Mouse (Mus musculus): ENCODE measurements around the gene Dok5. TPM values are rescaled to one million over a fixed set of nuclear protein-coding genes. Genes with fewer than 3 reads are reported as not detected.

Dok5 gene
- polyA plus RNA-seq, 1 experiment from 2014 or later: 76.7 TPM

DNA sequence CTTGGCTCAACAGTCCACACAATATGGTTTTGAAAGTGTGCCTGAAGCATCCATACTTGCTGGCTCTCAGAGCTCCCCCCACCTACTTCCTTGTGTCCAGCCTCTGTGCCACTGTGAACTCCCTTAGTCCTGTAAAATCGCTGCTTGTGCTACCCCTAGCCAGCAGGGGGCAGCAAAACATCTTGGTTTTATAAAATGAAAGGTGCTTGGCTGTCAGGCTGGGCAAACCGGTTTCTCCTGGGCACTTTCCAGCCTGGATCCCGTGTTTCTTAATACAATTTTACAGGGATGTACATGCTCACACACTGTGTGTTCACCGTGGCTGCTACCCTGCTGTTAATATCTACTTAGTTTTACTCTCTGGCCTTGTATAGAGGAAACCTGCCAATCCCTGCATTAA lies 145.9 kb downstream of the Dok5 start:
- no peak overlapping the region for H3K4me3 ChIP-seq
- ATAC-seq (replicated peaks): peak; percentile 79
- H3K9ac ChIP-seq (replicated peaks): no peak overlapping the region
- WGBS: under 1% methylated on average over 4 of the region's 4 CpGs
- H3K4me2 ChIP-seq (replicated peaks): no peak overlapping the region
- H3K27me3 ChIP-seq: no peaks in the 10 kb centered on the region
- no peak overlapping the region for H3K27ac ChIP-seq (replicated peaks)
- no peaks in the 10 kb centered on the region for H3K36me3 ChIP-seq
- no peaks in the 10 kb centered on the region for H3K9me3 ChIP-seq
- peaks cover 7% of the 10 kb centered on the region for H3K4me1 ChIP-seq

DNA sequence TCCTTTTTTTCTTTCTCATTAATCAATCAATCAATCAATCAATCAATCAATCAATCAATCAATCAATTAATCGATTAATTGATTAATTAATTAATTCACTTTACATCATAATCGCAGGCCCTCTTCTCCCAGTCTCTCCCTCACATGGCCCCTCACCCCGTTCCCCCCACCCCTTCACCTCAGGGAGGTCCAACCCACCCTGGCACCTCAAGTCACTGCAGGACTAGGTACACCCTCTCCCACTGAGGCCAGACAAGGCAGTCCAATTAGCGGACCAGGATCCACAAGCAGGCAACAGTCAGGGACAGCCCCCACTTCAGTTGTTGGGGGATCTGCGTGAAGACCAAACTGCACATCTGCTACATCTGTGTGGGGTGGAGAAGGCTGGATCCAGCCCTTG lies 146.3 kb downstream of the Dok5 start:
- no peaks in the 10 kb centered on the region for H3K27me3 ChIP-seq
- 60% methylated on average over 5 of the region's 5 CpGs for WGBS
- H3K4me2 ChIP-seq (replicated peaks): no peak overlapping the region
- H3K9ac ChIP-seq (replicated peaks): no peak overlapping the region
- no peak overlapping the region for H3K4me3 ChIP-seq
- H3K9me3 ChIP-seq: no peaks in the 10 kb centered on the region
- H3K36me3 ChIP-seq: no peaks in the 10 kb centered on the region
- peaks cover 7% of the 10 kb centered on the region for H3K4me1 ChIP-seq
- no peak overlapping the region for H3K27ac ChIP-seq (replicated peaks)
- 0 out of 2 replicates have a peak, but pooled peaks have one; percentile 36 for ATAC-seq (replicated peaks)

DNA sequence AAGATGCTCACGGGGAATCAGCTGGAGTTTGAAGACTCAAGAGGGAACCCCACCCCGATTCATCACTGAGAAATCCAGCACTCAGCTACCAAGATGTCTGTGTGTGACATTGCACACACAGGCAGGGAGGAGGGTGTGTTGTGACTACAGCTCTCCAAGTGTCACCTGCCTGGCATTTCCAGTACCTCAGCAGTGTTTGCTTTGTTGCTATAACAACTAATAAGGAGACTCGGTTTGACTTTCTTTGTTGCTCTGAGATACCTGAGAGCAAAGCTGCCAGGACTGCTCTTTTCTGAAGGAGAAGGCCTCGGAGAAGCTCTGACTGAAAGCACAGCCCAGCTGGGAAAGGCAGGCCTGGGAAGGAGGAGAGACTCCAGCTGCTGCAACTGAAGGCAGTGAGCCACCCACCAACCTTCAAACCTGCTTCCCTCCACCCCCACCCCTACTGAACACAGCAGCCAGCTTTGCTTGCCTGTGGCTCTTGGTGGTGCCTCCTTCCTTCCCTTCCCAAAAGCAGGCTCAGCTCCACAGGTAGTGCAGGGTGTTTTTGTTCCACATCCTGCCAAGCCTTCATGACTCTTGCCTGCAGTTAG lies 152.7 kb downstream of the Dok5 start:
- Histone ChIP-seq H3K4me1 (no peaks in the 10 kb centered on the region), H3K27ac (replicated peaks) (no peak overlapping the region), H3K36me3 (no peaks in the 10 kb centered on the region), H3K4me2 (replicated peaks) (no peak overlapping the region), H3K4me3 (no peak overlapping the region), H3K9ac (replicated peaks) (no peak overlapping the region), H3K27me3 (no peaks in the 10 kb centered on the region), H3K9me3 (no peaks in the 10 kb centered on the region)
- 51% methylated on average over 4 of the region's 4 CpGs for WGBS
- no peak for ATAC-seq (replicated peaks)

DNA sequence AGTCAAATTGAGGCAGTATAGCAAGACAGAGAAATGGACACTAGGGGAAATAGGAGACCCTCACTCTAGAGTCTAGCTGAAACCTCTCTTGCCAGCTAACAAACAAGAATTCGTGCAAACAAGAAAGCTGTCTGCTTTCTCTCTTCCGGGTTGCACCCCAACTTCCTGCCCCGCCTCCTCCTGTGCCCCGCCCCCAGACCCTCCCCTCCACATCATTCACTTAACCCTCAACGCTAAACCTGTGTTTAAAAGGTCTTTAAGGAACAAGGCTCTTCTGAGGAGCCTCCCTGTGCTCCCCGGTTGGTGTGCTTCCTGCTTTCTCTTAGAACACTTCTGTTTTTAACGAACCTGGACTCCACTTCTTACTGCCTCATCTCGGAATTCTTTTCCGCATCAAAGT lies 156.4 kb downstream of the Dok5 start:
- no peaks in the 10 kb centered on the region for H3K9me3 ChIP-seq
- no peaks in the 10 kb centered on the region for H3K36me3 ChIP-seq
- H3K27me3 ChIP-seq: no peaks in the 10 kb centered on the region
- 57% methylated on average over 9 of the region's 9 CpGs for WGBS
- no peak overlapping the region for H3K4me3 ChIP-seq
- no peaks in the 10 kb centered on the region for H3K4me1 ChIP-seq
- H3K9ac ChIP-seq (replicated peaks): no peak overlapping the region
- H3K27ac ChIP-seq (replicated peaks): no peak overlapping the region
- no peak for ATAC-seq (replicated peaks)
- no peak overlapping the region for H3K4me2 ChIP-seq (replicated peaks)

DNA sequence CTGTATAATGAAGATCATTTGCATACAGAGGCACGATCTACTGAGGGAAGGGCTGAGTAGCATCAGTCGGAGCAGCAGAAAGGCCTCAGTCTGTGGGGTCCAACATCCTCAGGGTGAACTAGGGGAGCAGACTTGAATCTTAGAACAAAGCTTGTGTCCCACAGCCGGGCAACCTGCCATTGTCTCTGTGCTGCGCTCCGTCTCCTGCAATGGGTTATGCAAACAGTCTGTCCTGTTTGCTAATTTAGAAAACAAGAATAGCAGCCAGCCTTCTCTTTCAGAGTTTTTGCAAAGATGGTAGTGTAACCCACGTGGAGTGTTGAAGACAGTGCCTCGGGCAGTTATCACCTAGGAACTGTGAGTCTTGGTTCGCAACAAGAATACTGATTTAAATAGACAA lies 163.5 kb downstream of the Dok5 start:
- H3K9ac ChIP-seq (replicated peaks): no peak overlapping the region
- no peak overlapping the region for H3K27ac ChIP-seq (replicated peaks)
- no peaks in the 10 kb centered on the region for H3K9me3 ChIP-seq
- H3K4me2 ChIP-seq (replicated peaks): no peak overlapping the region
- H3K27me3 ChIP-seq: no peaks in the 10 kb centered on the region
- no peak overlapping the region for H3K4me3 ChIP-seq
- WGBS: 43% methylated on average over 8 of the region's 8 CpGs
- H3K36me3 ChIP-seq: no peaks in the 10 kb centered on the region
- peaks cover 3% of the 10 kb centered on the region; the same call in 1 of the 2 replicates for H3K4me1 ChIP-seq
- no peak for ATAC-seq (replicated peaks)

DNA sequence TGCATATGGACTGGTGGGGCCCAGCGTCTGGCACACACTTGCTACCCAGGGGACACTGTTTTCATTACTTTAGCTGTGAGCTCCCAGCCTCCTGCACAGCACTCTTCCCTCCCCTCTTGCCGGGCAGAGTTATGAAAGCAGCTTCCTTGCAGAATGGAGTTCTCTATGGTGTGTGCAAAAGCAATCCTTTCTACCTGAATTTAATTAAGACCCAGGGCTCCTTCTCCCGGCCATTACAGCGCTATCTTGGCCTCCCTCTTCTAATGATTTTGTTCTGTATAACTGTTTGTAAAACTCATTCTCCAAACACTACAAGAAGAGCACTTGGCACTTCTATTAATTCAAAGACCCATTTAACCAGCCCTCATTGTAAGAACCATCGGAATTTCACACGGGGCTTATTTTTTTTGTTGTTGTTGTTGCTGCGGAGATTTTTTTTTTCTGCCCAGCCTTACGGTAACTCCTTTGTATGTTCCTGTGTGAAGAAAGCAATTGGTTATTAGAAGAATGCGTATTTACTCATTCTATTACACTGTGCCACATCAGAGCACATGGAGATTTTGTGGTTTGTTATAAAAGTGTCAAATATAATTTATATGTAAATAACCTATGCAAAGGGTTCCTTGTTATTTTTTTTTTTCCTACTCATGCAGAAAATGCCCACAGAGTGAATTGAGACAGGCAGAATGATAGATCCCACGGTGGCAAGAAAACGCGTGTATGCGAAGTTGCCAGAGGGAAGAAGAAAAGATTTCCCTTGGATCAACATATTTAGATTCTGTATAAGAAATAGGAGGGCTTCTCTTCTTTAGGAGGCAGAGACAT lies 170.8 kb downstream of the Dok5 start:
- Histone ChIP-seq H3K4me1 (peaks cover 12% of the 10 kb centered on the region), H3K4me2 (replicated peaks) (peak overlapping the region; percentile 19), H3K36me3 (no peaks in the 10 kb centered on the region), H3K27me3 (no peaks in the 10 kb centered on the region), H3K27ac (replicated peaks) (peak overlapping the region; percentile 68), H3K4me3 (no peak overlapping the region), H3K9ac (replicated peaks) (no peak overlapping the region), H3K9me3 (no peaks in the 10 kb centered on the region)
- 2% methylated on average over 13 of the region's 13 CpGs for WGBS
- peak; percentile 80 for ATAC-seq (replicated peaks)

DNA sequence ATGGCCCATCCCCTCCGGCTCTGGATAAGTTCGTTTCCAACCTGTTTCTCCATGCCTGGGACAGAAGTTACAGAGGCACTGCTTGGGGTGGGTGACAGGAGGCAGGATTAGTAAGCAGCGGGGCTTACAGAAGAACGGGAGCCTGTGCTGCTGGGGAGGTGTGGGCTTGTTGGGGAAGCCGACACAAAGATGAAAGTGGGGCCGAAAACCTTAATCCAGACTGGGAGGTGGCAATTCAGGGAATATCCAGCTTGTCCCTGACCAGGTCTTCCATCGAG lies 171.4 kb downstream of the Dok5 start:
- no peaks in the 10 kb centered on the region for H3K9me3 ChIP-seq
- H3K36me3 ChIP-seq: no peaks in the 10 kb centered on the region
- peaks cover 12% of the 10 kb centered on the region for H3K4me1 ChIP-seq
- peak overlapping the region; percentile 68 for H3K27ac ChIP-seq (replicated peaks)
- H3K27me3 ChIP-seq: no peaks in the 10 kb centered on the region
- no peak overlapping the region for H3K4me3 ChIP-seq
- no peak overlapping the region for H3K4me2 ChIP-seq (replicated peaks)
- ATAC-seq (replicated peaks): peak; percentile 58; the same call in 1 of the 2 replicates
- 5% methylated on average over 7 of the region's 7 CpGs for WGBS
- no peak overlapping the region for H3K9ac ChIP-seq (replicated peaks)

DNA sequence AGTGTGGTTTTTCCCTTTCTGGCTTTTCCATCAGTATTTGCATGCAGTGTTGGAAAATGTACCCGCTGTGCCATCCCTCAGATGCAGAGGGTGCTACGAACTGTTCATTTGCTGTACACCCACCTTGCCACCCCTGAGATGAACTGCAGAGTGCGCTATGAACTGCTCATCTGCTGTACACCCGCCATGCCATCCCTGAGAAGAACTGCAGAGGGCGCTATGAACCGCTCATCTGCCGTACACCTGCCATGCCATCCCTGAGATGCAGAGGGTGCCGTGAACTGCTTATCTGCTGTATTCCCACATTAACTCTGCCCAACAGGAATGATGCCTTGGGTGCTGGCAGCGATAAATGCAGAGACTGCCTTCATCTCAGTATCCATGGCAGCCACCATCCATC lies 171.8 kb downstream of the Dok5 start:
- no peak for ATAC-seq (replicated peaks)
- Histone ChIP-seq H3K4me3 (no peak overlapping the region), H3K9ac (replicated peaks) (no peak overlapping the region), H3K4me1 (peaks cover 12% of the 10 kb centered on the region), H3K27ac (replicated peaks) (peak overlapping the region; percentile 68), H3K4me2 (replicated peaks) (no peak overlapping the region), H3K36me3 (no peaks in the 10 kb centered on the region), H3K9me3 (no peaks in the 10 kb centered on the region), H3K27me3 (no peaks in the 10 kb centered on the region)
- 96% methylated on average over 9 of the region's 9 CpGs for WGBS

DNA sequence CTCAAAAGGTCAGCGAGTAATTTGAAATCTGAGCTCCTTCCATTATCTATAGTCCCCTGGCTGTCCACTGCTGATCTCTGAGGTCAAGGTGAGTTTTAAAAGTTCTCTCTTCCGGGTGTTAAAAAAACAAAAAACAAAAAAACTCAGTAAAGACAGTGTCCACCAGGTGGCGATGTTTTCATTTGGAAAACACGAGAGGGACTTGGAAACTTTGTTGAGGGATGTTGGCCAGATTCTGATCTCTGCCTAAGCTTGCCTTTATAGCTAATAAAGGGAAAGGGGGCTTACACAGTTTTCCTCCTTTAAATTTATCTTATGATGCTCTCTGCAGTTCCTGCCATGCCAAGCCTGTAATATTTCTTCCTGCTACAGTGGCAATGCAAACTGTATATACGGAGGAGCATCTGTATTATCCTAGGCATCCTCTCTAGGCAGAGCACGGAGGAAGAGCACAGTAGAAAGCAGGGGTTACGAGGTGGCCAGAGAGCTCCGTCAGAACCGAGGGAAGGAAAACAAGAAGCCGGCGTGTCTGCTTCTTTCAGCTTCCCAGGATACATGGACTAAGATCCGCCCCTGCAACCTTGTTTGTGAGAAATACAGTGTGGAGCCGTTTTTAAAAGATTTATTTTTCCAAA lies 181.1 kb downstream of the Dok5 start:
- Histone ChIP-seq H3K4me2 (replicated peaks) (no peak overlapping the region), H3K9me3 (no peaks in the 10 kb centered on the region), H3K36me3 (no peaks in the 10 kb centered on the region), H3K9ac (replicated peaks) (no peak overlapping the region), H3K4me3 (no peak overlapping the region), H3K27me3 (no peaks in the 10 kb centered on the region), H3K27ac (replicated peaks) (no peak overlapping the region), H3K4me1 (peaks cover 13% of the 10 kb centered on the region)
- ATAC-seq (replicated peaks): peak; percentile 46; the same call in 1 of the 2 replicates
- 46% methylated on average over 13 of the region's 13 CpGs for WGBS

DNA sequence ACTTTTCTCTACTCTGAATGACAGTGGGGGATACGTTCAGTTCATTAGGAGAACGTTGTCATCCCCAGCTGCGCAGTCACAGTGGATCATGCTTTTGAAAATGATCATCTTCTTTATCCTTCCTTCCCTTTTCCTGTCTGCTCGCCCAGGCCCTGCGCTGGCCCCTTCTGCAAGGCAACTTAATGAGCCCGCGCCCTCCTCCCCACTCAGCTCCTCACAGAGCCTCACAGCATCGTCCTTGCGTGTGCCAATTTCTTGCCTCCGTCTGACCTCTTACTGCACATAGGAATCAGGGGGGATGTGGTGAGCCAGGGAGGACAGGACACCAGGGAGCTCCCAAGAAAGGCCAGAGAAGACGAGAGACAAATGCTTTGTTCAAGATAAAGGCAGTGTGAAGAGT lies 182.3 kb downstream of the Dok5 start:
- 60% methylated on average over 11 of the region's 11 CpGs for WGBS

DNA sequence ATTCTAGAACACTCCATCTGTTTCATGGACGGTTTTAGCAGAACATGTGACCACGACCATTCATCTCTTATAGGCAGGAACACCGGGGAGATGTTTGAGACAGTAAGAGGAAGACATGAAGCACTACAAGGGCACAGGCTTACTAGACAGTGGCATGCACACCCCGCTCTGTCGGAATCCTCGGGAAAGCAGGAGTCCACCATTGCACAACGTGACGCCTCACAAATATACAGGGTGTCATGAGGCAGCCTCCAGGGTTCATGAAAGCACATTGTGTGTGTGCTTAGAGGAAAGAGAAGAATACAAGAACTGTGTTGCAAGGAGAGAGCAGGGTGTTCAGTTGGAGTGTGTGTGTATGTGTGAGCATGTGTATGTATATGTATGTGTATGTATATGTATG lies 184.0 kb downstream of the Dok5 start:
- 89% methylated on average over 8 of the region's 8 CpGs for WGBS

More for the DNA sequence above, 182.3 kb downstream of the Dok5 start:
- H3K27me3 ChIP-seq: no peaks in the 10 kb centered on the region
- no peak overlapping the region for H3K27ac ChIP-seq (replicated peaks)
- no peak overlapping the region for H3K4me3 ChIP-seq
- no peak overlapping the region for H3K4me2 ChIP-seq (replicated peaks)
- ATAC-seq (replicated peaks): no peak
- H3K9ac ChIP-seq (replicated peaks): no peak overlapping the region
- peaks cover 13% of the 10 kb centered on the region for H3K4me1 ChIP-seq
- no peaks in the 10 kb centered on the region for H3K36me3 ChIP-seq
- no peaks in the 10 kb centered on the region for H3K9me3 ChIP-seq

DNA sequence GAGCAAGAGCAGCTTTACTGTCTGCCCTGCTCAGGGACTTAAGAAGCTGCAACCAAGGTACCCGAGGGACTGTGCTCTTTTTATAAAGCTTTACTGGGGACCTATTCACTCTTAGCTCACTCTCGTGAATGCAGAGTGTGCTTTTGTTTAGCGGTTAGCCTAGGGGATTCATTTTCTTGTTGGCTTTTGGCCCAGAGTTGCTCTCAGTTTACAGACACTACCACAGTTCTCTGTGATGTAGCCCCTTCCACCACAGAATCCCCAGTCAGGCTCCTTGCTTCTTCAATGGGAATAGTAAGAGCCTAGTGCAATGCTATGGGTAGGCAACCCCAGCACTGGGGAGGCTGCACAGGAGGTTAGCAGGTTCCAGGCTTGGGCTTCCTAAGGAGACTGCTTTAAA lies 190.7 kb downstream of the Dok5 start:
- Histone ChIP-seq H3K9me3 (no peaks in the 10 kb centered on the region), H3K4me1 (peaks cover 11% of the 10 kb centered on the region), H3K36me3 (no peaks in the 10 kb centered on the region), H3K27ac (replicated peaks) (0 out of 2 replicates have a peak overlapping the region, but pooled peaks have one; percentile 21), H3K9ac (replicated peaks) (no peak overlapping the region), H3K4me3 (no peak overlapping the region), H3K27me3 (no peaks in the 10 kb centered on the region), H3K4me2 (replicated peaks) (no peak overlapping the region)
- ATAC-seq (replicated peaks): 0 out of 2 replicates have a peak, but pooled peaks have one; percentile 29
- 2% methylated on average over 3 of the region's 3 CpGs for WGBS

More for the DNA sequence above, 184.0 kb downstream of the Dok5 start:
- Histone ChIP-seq H3K36me3 (no peaks in the 10 kb centered on the region), H3K4me2 (replicated peaks) (no peak overlapping the region), H3K9me3 (no peaks in the 10 kb centered on the region), H3K9ac (replicated peaks) (no peak overlapping the region), H3K27me3 (no peaks in the 10 kb centered on the region), H3K27ac (replicated peaks) (no peak overlapping the region), H3K4me1 (peaks cover 13% of the 10 kb centered on the region), H3K4me3 (no peak overlapping the region)
- ATAC-seq (replicated peaks): no peak

All from forebrain, embryonic 15.5 days (tissue).